Mouse (Mus musculus) layer of hippocampus, adult 11-12 months (tissue): ENCODE measurements around the gene Chd9.

Experiments
- DNase-seq: peaks from one replicate; pipeline ENCODE4 v3.0.0; 2022; ENCODE audit warnings: low spot score

Gene Chd9

DNA sequence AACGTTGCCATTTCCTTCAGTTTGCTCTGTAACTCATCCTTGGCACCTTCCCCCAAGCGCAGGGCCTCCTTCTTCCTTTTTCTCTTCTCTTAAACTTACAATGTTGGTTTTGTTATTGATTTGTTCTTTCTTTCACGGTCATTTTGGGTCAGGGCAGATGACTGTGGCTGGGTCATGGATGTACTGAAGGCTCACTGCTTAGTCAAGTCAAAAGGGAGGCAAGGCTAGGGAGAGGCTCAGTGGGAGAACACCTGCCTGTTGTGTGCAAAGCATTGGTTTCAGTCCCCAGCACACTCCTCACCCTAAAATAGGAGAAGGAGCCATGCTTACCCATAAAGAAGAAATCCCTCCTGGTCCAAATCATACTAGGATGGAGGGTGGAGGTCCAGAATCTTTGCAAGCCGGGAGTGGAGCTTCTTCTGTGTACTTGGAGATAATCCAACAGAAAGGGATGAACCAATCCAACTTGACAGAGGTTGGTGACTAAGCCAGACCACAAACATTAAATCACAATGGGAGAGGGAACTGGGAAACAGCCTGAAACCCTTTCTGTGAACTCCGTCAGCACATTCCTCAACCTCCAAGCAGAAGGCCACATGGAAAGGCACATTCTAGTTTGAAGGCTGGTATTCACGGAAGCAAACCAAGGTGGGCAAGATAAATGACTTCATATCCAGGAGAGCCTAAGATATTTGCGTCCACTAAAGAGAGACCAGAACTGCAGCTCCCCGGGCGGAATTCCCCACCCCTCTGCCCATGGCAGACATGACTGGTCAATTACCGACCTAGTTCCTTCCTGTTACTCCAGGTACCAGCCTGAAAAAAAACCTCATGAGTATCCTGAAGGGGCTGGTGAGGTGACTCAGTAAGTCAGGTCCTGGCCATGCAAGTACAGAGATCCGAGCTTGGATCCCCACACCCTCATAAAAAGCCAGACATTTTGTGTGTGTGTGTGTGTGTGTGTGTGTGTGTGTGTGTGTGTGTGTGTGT lies 11.9 kb downstream of the Chd9 start:
- DNase-seq: no peak

DNA sequence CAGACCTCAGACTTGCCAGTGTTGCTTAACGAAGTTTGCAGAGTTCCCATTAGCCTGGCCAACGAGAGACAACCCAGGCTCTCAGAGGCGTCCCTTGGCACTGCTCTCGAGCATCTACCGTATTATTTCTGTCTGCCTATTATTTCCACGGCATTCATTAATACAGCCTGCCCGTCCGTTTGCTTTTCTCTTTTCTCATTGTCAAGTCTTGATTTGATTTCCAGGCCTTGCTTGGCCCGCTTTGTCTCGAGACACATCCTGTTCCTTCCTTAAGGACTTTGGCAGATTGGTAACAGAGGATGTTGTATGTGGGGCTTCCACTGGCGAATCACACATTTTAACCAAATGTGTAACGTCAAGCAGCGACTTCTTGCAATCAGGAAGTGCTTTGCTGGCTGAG lies 13.2 kb downstream of the Chd9 start:
- DNase-seq: no peak

DNA sequence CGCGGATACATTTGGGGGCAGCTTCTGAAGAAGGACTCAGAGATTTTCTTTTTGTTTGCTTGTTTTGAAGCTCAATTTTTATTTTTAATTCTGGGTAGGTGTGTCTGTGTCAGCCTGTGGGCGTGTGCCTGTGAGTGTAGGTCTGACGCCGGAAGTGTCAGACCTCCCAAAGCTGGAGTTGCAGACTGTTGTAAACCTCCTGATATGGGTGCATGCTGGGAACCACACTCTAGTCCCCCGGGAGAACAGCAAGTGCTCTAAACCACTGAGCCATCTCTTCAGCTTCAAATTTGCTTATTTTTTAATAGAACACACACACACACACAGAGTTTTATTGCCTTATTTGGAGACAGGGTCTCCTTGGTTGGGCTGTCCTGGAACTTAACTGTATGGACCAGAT lies 15.0 kb downstream of the Chd9 start:
- no peak for DNase-seq

DNA sequence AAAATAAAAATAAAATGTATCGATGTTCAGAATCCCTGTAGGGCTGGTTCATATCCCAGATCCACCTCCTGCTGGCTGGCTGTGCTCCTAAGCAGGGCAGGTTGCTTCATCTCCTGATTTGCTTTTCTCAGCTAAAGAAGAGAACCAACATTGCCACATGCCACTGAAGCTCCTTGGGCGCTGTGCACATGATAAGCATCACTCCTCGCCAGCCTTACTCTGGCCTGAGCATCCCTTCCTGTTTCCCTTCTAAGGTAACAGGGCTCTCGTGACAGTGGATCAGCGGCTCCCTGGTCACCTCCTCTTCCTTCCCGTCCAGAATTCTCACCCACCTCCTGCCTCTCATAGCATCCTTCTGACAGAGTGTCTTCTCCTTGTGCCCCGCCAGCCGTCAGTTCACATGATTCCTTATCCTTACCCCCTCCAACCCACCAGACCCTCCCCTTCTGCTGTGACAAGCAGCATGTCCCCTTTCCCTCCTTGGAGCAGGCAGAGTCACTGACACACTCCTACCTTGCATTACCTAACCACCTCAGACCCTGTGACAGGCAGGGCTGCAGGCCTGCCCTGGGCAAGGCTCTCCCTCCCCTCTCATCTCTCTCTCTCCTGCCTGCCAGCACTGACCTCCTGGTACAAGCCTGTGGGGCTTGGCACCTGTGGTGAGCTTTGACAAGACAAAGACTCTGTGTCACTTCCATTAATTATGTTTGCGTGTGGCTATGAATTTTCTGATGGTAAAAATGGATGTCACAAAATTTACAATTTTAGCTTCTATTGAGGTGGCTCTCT lies 16.2 kb downstream of the Chd9 start:
- DNase-seq: no peak

GRCm38 (mm10) chr8:90847980-90848379 lies 19.8 kb downstream of the Chd9 start:
- no peak for DNase-seq

GRCm38 (mm10) chr8:90849462-90850050 lies 21.4 kb downstream of the Chd9 start:
- peak; percentile 40 for DNase-seq

DNA sequence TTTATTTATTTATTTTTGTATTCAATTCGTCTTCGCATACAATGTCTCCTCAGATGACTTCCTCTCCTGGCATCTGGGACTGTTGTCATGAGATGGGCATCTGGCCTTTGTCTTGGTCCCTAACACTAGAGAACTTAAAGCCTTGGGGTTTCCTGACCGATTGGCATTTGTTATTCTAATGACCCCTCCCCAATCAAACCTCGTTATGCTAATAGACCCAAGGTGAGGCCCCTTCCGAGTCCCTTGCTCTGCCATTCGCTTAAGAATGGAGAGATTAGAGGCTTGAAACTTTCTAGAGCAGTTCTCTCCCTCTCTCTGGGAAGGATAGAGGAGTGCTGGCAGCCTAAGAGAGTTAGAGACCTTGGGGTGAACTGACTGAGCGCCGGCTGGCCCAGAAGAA lies 23.4 kb downstream of the Chd9 start:
- no peak for DNase-seq

DNA sequence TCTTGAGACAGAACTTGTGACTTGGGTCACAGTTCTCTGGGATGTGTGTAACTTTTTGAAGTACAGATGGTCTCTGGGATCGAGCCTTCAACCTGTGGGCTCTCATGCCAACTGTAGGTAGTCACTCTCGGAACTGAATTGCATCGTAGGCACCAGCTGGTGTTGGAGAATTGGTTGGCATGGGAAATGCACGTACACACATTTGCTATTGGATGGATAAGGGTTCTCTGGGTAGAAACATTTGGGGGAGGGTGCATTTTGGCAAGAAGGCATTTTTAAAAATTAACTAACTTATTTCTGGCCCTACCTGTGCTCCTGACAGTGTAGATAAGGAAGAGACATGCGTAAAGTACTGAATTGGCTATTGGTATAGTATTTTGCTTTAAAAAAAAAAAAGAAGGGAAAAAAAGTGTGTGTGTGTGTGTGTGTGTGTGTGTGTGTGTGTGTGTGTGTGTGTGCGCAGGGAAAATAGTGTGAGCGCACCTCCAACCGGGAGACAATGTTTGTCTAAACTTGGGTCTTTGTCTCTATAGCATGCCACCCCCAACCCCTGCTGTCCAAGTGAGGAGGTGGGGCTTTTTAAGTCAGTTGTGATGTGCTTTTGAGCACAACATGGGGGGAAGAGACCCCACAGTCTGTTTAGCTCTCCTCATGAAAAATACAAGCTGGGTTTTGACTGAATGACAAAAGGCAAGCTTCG lies 26.0 kb downstream of the Chd9 start:
- DNase-seq: no peak

- no peak for DNase-seq
Observed at GRCm38 (mm10) chr8:90854671-90855161, 26.6 kb downstream of the Chd9 start.

- DNase-seq: no peak
Observed at GRCm38 (mm10) chr8:90856171-90856570, 28.0 kb downstream of the Chd9 start.

GRCm38 (mm10) chr8:90856952-90857351 lies 28.8 kb downstream of the Chd9 start:
- DNase-seq: no peak

GRCm38 (mm10) chr8:90858071-90858470 lies 29.9 kb downstream of the Chd9 start:
- no peak for DNase-seq

DNA sequence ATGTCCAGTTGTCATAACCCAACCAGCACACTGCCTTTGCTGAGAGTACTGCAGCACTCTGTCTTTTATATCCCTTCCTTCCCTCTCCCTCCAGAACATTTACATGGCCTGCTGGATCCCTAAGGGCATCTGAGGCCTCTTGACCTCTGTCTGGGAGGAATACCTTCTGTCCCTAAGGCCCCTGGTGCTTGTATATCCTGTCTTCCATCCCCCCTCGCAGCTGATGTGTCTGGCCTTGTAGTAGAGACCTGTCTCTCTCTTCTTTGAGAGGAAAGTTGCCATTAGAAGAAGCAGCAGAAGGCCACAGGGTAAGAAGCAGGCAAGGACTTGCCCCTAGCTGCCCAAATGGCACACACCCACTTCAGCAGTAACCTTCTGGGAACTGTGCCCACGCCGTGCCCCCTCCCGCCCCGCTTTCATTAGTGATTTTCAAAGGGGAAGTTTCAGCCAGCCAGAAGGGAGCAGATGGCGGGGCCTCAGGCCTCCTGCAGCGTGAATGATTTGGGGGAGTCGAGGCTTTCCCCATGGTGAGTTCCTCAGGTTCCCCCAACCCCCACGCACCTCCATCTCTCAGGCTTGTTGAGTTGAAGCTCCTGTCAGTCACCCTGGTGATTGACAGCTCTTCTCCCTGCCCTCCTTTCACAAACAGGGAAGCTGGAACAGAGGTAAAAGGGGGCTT lies 33.3 kb downstream of the Chd9 start:
- DNase-seq: peak; percentile 70

GRCm38 (mm10) chr8:90862038-90862437 lies 33.9 kb downstream of the Chd9 start:
- peak; percentile 59 for DNase-seq

DNA sequence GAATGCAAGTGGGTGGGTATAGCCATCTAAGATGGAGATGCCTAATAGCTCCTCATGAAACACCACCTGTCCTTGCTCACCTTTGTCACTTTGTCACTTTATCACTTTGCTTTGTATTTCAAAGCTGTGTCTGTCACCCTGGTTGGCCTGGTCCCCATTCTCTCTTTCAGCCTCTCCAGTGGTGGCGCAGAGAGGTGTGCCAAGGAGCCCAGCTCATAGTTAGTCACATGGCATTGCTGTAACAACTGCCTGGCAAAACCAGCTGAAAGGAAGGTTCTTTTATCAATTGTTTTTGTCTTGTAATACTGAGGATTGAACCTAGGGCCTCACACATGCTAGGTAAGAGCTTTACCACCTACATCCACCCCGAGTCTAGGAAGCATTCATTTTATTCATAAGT lies 38.9 kb downstream of the Chd9 start:
- DNase-seq: no peak

DNA sequence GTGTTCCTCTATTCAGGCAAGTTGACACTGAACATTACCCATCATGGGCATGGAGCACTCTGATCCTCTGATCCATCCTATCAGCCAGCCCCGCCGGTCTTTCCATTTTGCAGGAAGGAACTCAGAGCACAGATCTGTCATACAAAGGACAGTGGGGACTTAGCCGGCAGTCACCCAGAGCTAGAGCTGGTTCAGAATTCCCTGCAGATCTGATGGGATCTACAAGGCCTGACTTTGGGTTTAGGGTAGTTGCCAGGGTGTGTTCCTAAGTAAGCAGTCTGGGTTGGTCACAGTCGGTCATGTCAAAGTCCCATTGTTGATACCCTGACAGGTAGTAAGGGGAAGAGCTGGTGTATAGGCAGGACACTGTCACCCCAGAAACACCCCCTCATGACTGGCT lies 39.8 kb downstream of the Chd9 start:
- DNase-seq: no peak

DNA sequence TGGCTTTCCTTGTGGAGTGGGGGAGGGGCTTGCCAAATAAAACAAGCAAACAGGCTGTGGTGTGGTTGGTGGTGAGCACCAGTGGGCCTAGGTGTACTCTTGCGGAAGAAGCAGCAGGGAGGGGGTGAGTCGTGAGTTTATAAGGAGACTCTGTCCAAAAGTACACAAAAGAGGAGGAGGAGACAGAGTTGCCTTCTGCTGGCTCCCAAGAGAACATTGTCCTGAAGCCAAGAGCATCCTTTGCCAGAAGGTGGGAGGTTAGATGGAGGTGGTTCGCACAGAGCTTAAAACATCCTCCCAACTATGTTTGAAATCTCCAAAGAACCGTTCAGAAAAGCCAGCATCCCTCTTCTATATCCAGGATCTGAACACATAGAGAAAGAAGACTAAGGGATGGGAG lies 40.2 kb downstream of the Chd9 start:
- DNase-seq: peak; percentile 49

DNA sequence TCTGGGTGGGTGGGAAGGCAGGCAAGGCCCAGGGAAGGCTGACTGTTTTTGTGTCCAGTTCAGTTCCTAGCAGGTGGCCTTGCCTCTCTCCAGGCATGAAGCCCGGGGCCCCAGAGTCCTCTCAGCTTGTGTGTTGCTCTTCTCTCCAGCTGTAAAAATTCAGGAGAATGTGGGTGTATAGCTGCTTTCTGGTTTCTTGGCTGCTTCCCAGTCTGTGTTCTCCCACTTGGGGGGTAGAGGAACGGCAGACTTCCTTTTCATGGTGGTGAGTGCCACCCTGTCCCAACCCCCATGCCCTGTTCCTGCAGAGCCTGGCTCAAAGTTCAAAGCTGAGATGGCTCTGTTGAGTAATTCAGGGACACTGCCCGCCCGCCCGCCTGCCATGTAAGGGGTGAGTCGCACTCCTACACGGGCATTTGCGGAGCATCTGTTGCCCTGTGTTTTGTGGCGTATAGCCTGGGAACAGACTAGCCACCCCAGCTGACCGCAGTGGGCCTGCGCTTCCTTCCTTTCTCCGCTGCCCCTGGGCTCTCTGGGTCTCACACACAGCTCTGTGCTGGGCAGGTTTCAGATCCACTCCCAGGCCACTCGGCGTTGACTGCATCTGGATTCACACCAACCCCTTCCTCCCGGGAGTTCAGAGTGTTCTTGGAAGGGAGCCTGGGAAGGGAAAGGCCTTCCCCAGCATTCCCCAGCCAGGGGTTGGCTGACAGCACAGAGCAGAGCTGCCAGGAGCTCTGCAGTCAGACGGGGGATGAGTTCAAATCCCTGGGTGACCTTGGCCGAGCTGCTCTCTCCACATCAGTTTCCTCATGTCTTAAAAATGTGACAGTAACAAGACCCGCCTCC lies 41.1 kb downstream of the Chd9 start:
- DNase-seq: peak; percentile 79

DNA sequence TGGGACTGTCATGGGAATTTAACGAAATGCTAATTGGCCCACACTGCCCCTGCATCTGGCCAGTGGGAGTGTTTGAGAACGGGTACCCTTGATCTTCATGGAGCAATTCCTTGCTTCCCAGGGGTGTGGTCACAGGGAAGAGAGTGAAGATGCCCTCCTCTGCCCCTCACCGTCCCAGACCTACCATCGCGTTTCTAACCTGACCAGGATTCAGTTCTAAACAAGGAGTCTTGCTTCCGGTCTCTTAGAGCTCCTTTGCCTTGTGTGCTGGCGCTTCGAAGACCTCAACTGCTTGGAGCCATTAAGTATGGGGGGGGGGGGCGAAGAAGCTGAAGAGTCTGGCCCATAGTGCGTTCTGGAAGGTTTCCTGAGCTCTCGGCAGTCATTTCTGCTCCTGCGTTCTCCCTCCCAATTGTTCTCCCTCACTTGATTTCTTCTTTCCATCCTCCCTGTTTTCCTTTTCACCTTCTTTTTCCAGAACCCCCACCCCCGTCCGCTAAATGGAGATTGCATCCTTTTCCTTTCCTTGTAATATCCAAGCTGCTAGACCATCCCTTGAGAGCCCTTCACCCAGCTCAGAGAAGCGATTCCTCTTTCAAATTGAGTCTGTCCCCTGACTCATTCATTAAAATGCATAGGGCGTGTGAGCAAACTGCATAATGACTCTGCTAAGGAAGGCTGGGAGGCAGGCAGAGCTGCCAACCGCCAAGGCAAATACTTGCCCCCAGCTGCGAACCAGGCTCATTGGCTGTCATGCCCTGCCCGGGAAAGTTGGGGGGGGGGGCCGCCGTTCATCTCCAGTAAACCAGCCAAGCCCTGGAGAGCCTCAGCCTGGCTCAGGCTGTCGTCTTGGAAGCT lies 42.0 kb downstream of the Chd9 start:
- DNase-seq: peak; percentile 65
